Mouse (Mus musculus) frontal cortex, postnatal 14 days (tissue): ENCODE measurements at regions not wholly inside any gene's neighbourhood (a gene's known extent, or its start where the extent isn't known, plus 50 kb on each side); places are given as distances from the start of the nearest gene placed in this dataset.
A peak's percentile ranks its signal among the peaks of the same experiment; 100 is the strongest.

Experiments
- DNase-seq, 2 experiments: peaks; one replicate each; pipeline ENCODE4 v3.0.0; 2022; ENCODE audit warnings: low spot score in 2 of 2

GRCm38 (mm10) chr8:96680416-96681027 lies 792.2 kb upstream of the Got2 start:
- DNase-seq: peak; percentile 5 to 20

GRCm38 (mm10) chr8:96679510-96679909 lies 791.2 kb upstream of the Got2 start:
- no peak for DNase-seq

DNA sequence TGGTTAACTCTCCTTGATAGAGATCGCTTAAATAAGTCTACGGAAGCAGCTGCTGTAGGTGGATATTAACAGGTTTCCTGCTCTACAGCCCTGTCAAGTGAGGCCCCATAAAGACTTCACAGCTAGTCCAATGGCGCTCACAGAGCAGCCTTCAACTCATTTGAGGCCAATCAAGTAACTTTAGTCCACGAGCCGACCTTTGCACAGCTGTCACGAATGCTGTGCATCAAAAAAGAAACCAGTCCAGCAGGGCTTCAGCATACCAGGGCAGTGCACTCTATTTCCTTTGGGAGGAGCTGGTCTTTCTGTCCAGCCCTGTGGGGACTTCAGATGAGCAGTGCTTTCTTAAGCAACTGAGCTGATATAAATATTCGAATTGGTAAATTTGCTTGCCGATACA lies 786.4 kb upstream of the Got2 start:
- DNase-seq: no peak

GRCm38 (mm10) chr8:96656495-96657279 lies 768.3 kb upstream of the Got2 start:
- DNase-seq: no peak

DNA sequence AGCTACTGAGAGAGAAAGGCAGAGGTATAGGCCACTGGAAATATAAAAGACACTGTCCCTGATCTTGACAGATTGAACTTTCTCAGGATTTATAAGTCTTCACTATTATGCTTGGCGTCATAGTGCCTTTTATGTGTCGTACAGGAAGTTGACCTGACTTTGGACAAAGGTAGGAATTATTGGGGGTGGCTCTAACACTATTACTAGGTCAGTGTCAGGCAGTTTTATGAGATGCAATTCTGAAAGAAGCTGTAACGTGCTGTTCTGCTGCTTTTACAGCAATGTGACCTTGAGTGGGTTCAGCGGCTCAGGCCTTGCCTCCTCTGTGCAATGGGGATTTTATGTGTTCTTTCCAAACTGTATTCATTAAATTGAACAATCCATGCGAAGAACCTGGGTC lies 759.4 kb upstream of the Got2 start:
- no peak for DNase-seq
